Mouse (Mus musculus): Measurements from ENCODE around the gene 1700069L16Rik. TPM values are rescaled to one million over a fixed set of nuclear protein-coding genes. Genes with fewer than 3 reads are reported as not detected.

Gene 1700069L16Rik
- not detected in 2 replicates for polyA plus RNA-seq (2015; fragmentation: Nextera tagmentation; extraction: Ambion mirVana)

DNA sequence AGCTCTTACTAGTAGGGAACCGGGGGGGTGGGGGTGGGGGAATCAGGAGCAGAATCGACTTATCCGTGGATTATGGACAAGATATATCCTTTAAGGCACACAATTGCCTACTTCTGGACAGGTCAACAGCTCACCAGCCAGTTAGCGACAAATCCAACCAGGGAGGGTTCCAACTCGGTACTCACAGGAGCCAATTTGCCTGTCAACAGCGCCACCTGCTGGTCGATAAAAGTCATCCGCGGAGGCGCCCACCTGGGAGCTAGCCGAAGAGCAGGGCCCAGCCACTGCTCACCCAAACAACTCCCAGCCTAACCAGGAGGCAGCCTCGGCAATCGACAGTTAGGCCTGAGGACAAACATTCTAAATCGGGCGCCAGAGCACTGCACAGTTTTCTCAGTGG is at the start of gene 1700069L16Rik:
TSS of gene 1700069L16Rik (minus strand) at position 327 of the 400 bp plus-strand sequence.
- 3% methylated on average over 15 of the region's 15 CpGs for WGBS
- Histone ChIP-seq H3K36me3 (no peaks in the 10 kb centered on the region), H3K9ac (no peak within 1 kb of the TSS), H3K27ac (no peak within 1 kb of the TSS), H3K27me3 (no peaks in the 10 kb centered on the region; the same call in 1 of the 2 replicates), H3K4me1 (0 out of 2 replicates have a peak, but pooled peaks cover 4% of the 10 kb centered on the region), H3K4me3 (no peak within 1 kb of the TSS), H3K9me3 (no peaks in the 10 kb centered on the region), H3K4me2 (replicated peaks) (no peak within 1 kb of the TSS)
- ATAC-seq (ENCODE audit: low FRiP score, low read depth) = peak; percentile 51; the same call in 1 of the 2 replicates

DNA sequence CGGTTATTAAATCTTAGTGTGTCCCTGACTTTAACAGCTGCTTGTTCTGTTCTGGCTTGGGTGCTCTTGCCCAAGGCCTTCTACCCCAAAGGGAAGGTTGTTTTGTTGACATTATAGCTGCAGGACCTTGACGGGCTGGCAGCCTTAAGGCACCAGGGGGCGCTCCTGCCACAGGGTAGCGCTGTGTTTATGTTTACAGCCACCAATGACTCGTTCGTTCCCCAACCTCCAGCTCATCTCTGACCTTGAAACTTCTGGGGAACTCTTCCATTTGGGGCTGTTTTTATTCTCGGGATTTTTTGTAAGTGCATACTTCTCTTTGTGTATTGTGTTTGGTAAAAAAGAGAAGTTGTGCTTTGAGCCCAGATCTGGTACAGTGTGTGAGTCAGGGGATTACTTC is 49.1 kb upstream of the 1700069L16Rik start:
- peaks cover 50% of the 10 kb centered on the region for H3K36me3 ChIP-seq
- 1% methylated on average over 7 of the region's 7 CpGs for WGBS
- H3K4me2 ChIP-seq (replicated peaks) = peak overlapping the region; percentile 94
- H3K4me3 ChIP-seq = peak overlapping the region; percentile 99
- no peak overlapping the region; the same call in 1 of the 2 replicates for H3K27ac ChIP-seq
- no peaks in the 10 kb centered on the region for H3K27me3 ChIP-seq
- H3K9ac ChIP-seq = peak overlapping the region; percentile 81
- no peaks in the 10 kb centered on the region for H3K9me3 ChIP-seq
- ATAC-seq (ENCODE audit: low FRiP score, low read depth) = no peak
- peaks cover 31% of the 10 kb centered on the region for H3K4me1 ChIP-seq

DNA sequence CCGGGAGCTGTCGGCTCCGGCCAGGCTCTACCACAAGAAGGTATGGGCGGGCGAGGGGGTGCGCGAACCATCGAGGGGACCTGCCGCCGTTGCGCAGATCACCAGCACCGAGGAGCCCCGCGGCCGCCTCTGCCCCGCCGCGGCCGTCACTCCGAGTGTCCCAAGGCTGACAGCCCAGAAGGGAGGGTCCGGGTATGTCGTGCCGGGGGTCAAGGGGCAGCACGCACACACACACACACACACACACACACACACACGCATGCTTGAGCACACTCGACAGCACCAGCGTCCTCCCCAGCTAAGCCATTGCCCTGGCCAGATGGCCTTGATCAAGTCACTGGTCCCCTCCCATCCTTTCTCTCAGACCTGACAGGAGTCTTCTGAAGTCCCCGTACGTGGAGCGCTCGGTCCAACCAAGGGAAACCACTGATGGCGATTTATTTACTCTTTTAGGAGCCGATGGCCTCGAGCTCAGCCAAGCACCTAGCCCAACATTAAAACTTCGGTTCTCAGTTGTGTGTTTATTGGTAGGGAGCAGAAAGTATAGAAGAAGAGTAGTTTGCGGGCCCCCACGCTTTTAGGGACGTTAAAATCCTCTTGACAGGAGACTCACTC is 48.4 kb upstream of the 1700069L16Rik start:
- peak overlapping the region; percentile 63; the same call in 1 of the 2 replicates for H3K27ac ChIP-seq
- peak overlapping the region; percentile 81 for H3K9ac ChIP-seq
- H3K27me3 ChIP-seq = no peaks in the 10 kb centered on the region
- peaks cover 32% of the 10 kb centered on the region for H3K4me1 ChIP-seq
- H3K9me3 ChIP-seq = no peaks in the 10 kb centered on the region
- WGBS = 1% methylated on average over 34 of the region's 38 CpGs
- H3K36me3 ChIP-seq = peaks cover 51% of the 10 kb centered on the region
- H3K4me2 ChIP-seq (replicated peaks) = peak overlapping the region; percentile 94
- H3K4me3 ChIP-seq = peak overlapping the region; percentile 99
- ATAC-seq (ENCODE audit: low FRiP score, low read depth) = peak; percentile 39

DNA sequence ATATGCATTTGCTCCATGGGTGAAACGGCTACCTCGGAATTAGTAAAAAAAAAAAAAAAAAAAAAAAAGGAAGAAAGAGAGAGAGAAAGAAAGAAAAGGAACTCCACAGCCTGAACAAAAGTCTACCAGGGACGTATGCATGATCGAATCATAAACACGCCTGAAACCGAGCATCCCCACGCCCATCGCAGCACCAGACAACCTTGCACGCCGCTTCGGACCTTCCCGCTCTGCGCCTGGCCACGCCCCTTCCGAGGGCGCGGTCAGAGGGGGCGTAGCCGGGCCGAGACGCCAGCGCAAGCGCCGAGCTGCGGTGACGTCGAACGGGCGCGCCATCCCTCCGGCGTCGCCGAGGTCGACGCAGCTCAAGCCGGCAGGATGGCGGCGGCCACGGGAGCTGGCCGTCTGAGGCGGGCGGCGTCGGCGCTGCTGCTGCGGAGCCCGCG is 47.9 kb upstream of the 1700069L16Rik start, which contains the start of the genes Sart3 and Iscu:
TSS of gene Sart3 (minus strand) at position 61 of the 446 bp plus-strand sequence.
TSS of gene Iscu (plus strand) at position 299 of the 446 bp plus-strand sequence.
- no peaks in the 10 kb centered on the region for H3K9me3 ChIP-seq
- peaks cover 32% of the 10 kb centered on the region for H3K4me1 ChIP-seq
- H3K9ac ChIP-seq = peak within 1 kb of the TSS; percentile 97
- peaks cover 53% of the 10 kb centered on the region for H3K36me3 ChIP-seq
- peak within 1 kb of the TSS; percentile 99 for H3K4me3 ChIP-seq
- H3K27ac ChIP-seq = peak within 1 kb of the TSS; percentile 95
- peak; percentile 88 for ATAC-seq (ENCODE audit: low FRiP score, low read depth)
- peak within 1 kb of the TSS; percentile 94 for H3K4me2 ChIP-seq (replicated peaks)
- 0% methylated on average over 36 of the region's 49 CpGs for WGBS
- H3K27me3 ChIP-seq = no peaks in the 10 kb centered on the region

DNA sequence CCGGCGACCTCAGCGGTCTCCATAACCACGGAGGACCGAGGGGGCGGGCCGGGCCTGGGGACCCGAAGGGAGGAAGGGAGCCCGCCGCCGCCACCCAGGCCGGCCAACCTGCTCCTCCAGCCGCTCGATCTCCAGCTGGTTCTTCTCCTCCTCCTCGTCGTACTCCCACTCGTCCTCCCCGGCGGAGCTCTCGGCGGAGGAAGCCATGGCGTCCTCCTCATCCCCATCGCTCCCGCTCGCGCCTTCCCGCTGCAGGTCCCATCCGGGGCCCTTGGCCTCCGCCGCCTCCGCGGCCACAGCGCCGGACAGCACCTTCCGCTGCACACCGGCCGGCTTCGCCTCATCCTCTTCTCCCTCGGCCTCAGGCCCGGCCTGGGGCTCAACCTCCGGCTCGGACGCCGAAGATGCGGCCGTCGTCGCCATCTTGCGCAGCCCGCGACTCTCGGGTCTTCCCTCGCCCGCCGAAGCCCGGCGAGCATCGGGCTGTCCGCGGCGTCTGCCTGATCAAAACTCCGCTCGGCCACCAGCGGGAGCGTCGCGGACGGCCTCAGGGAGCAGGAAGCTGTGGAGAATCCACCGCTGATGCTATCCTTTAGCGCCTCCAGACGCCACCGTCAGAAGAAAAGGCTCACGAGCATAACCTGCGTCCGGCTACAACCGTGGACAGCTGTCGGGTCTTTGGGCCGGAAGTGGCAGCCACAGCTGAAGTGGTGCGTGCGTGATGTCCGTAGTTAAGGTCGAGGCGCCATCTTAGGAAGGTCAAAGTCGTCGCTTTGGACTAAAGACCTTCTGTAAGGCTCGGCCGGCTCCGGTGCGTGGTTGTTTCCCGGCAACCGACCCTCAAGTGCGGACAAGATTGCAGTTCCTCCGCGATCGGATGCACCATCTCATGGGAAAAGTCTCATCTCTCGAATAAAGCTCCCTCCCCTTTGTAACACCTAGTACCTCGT is 46.9 kb upstream of the 1700069L16Rik start:
- Histone ChIP-seq H3K4me2 (replicated peaks) (peak overlapping the region; percentile 94), H3K9me3 (no peaks in the 10 kb centered on the region), H3K36me3 (peaks cover 53% of the 10 kb centered on the region), H3K9ac (peak overlapping the region; percentile 97), H3K4me3 (peak overlapping the region; percentile 99), H3K27me3 (no peaks in the 10 kb centered on the region), H3K27ac (peak overlapping the region; percentile 95), H3K4me1 (peaks cover 32% of the 10 kb centered on the region)
- under 1% methylated on average over 97 of the region's 97 CpGs for WGBS
- ATAC-seq (ENCODE audit: low FRiP score, low read depth) = peak; percentile 82

DNA sequence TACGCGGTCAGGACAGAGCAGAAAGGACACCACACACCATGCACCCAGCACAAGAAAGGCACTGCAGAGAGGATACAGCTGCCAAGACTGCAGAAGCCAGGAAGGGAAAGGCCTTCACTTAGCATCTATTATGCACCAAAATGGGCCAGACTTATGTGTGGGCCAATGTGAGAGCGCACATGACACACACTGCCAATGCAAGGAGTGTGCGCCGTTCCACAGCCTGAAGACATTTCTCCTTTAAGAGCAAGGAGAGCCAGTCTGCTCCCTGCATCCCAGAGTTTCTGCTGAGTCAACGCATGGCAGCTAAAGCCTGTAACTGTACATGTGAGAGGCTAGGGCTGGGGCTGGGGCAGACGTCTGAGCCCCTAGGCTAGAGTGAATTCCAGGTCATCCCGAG is 44.2 kb upstream of the 1700069L16Rik start:
- Histone ChIP-seq H3K27me3 (no peaks in the 10 kb centered on the region), H3K4me2 (replicated peaks) (no peak overlapping the region), H3K36me3 (peaks cover 50% of the 10 kb centered on the region), H3K4me1 (peaks cover 29% of the 10 kb centered on the region), H3K27ac (no peak overlapping the region), H3K9ac (no peak overlapping the region), H3K9me3 (no peaks in the 10 kb centered on the region), H3K4me3 (no peak overlapping the region)
- WGBS = 92% methylated on average over 8 of the region's 8 CpGs
- no peak for ATAC-seq (ENCODE audit: low FRiP score, low read depth)

DNA sequence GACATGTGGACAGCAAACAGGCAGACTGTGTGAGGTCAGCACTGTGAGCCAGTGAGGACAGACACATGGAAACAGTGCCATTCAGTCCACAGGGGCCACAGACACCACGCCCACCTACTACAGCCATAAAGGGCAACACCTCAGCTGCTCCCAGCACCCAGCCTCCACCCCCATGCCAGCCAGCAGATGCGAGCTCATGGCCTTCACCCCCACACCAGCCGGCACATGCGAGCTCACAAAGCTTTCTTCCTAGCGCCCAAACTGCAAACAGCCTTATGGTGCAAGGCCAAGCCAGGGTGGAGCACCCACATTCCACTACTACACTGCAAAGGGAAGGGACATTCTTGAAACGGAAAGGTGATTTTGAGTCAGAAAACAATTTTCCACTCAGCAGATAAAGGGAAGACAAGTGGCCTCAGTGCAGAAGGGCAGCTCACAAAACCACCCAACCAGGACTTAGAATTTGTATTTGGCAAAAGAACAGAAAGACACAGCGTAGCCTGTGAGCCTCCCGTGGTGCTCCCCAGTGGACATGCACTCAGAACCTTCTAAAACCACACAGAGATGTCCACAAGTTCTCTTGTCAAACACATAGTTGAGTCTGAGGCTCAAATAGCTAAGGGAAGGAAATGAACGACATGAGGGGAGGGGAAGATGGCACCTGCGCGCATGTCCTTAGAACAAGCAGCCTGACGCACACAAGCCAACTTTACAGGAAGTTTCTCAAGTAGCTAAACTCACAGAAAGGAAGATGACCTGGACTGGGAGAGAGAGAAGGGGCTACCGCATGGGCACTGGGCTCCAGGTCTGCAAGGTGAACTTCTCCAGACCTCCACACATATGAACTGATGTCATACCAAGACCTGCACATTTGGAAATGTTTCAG is 41.3 kb upstream of the 1700069L16Rik start:
- no peak overlapping the region for H3K4me3 ChIP-seq
- 88% methylated on average over 13 of the region's 13 CpGs for WGBS
- H3K9me3 ChIP-seq = no peaks in the 10 kb centered on the region
- H3K27me3 ChIP-seq = no peaks in the 10 kb centered on the region
- ATAC-seq (ENCODE audit: low FRiP score, low read depth) = no peak; the same call in 1 of the 2 replicates
- peaks cover 79% of the 10 kb centered on the region for H3K36me3 ChIP-seq
- no peak overlapping the region for H3K9ac ChIP-seq
- H3K27ac ChIP-seq = no peak overlapping the region
- no peak overlapping the region for H3K4me2 ChIP-seq (replicated peaks)
- H3K4me1 ChIP-seq = peaks cover 22% of the 10 kb centered on the region

DNA sequence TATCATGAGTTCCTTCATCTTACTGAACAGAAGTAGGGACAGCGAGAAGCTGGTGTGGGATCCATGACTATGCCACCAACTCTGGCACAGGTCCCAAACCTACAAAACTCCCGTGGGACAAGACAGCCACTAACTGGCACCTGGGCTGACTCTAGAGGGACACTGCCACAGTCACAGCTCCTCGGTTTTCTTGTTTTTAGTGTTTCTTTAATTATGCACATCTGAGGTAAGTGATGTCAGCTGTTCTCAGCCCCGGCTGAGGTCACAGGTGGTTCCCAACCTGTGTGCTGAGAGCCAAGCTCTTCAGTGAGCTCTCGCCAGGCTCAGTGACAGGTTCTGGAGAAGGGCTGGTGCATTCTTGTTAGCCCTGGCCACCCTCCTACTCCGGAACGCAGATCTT is 39.9 kb upstream of the 1700069L16Rik start:
- WGBS = 84% methylated on average over 7 of the region's 7 CpGs
- Histone ChIP-seq H3K27ac (no peak overlapping the region), H3K9ac (no peak overlapping the region), H3K4me1 (peaks cover 9% of the 10 kb centered on the region), H3K27me3 (no peaks in the 10 kb centered on the region), H3K4me2 (replicated peaks) (no peak overlapping the region), H3K9me3 (no peaks in the 10 kb centered on the region), H3K4me3 (no peak overlapping the region), H3K36me3 (peaks cover 92% of the 10 kb centered on the region)
- no peak for ATAC-seq (ENCODE audit: low FRiP score, low read depth)

DNA sequence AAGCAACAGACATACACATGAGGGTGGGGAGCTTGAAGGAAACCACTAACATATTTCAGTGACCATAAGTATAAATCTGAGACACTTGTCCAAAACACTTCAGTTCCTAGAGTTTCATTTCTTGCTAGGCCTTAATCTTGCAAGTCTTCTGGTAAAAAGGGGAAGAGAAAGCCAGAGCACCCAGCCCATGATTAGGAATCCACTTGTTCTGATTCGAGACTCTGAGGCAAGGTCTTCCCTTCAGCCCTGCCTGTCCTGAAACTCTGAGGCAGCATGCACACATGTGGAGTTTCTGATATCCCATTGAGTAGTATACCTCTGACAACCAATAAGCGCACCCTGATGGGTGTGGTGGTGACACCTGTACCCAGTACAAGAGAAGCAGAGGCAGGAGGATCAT is 37.0 kb upstream of the 1700069L16Rik start:
- Histone ChIP-seq H3K27me3 (no peaks in the 10 kb centered on the region), H3K9ac (no peak overlapping the region), H3K4me3 (no peak overlapping the region), H3K4me1 (no peaks in the 10 kb centered on the region), H3K9me3 (no peaks in the 10 kb centered on the region), H3K27ac (no peak overlapping the region), H3K4me2 (replicated peaks) (no peak overlapping the region), H3K36me3 (peaks cover 92% of the 10 kb centered on the region)
- 92% methylated on average over 2 of the region's 2 CpGs for WGBS
- ATAC-seq (ENCODE audit: low FRiP score, low read depth) = no peak

DNA sequence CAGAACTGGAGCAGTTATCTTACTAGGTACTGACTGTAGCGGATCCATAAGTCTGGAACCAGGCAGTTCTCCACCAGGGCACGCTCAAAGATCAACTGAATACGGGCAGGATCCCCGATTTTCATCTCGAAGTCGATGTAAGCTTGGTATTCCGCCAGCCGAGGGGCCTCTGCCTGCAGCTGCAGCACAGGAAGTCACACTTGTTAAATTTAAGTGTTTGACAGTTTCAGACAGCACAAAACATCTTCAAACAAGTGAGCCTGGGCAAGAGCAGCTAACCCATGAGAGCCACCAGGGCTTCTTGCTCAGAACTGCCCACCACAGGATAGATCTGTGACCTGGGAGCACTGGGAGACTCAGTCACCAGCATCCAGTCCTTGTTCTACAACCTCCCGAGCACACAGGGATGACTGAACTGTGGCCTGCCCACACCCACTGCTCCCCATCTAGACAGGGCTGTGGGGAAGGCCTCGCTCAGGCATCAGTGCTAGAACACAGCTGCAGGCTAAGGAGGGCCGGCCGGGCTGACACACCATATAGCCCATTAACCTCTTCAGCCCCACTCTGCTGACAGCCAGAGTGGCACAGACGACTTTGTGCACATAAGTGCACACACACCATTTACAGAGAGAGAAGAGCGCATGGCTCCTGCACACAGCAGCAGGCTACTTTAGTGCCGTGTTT is 30.9 kb upstream of the 1700069L16Rik start:
- 83% methylated on average over 15 of the region's 15 CpGs for WGBS
- no peak overlapping the region for H3K4me3 ChIP-seq
- no peak overlapping the region for H3K9ac ChIP-seq
- H3K27ac ChIP-seq = no peak overlapping the region
- no peaks in the 10 kb centered on the region for H3K27me3 ChIP-seq
- H3K4me2 ChIP-seq (replicated peaks) = no peak overlapping the region
- H3K9me3 ChIP-seq = no peaks in the 10 kb centered on the region
- peaks cover 99% of the 10 kb centered on the region for H3K36me3 ChIP-seq
- H3K4me1 ChIP-seq = no peaks in the 10 kb centered on the region
- ATAC-seq (ENCODE audit: low FRiP score, low read depth) = no peak

All from limb, embryonic 13.5 days (tissue).